Mouse (Mus musculus) cerebral cortex, adult 2 months (tissue): ENCODE results near the gene Mmadhc.

Source experiments
- WGBS: fragments of 180-500 bp; shearing (Covaris S2); methylation state at CpG from one replicate; pipeline ENCODE4 v1.1.7; 2018; 5-methylcytosine and 5-hydroxymethylcytosine counted together

Mmadhc gene

DNA sequence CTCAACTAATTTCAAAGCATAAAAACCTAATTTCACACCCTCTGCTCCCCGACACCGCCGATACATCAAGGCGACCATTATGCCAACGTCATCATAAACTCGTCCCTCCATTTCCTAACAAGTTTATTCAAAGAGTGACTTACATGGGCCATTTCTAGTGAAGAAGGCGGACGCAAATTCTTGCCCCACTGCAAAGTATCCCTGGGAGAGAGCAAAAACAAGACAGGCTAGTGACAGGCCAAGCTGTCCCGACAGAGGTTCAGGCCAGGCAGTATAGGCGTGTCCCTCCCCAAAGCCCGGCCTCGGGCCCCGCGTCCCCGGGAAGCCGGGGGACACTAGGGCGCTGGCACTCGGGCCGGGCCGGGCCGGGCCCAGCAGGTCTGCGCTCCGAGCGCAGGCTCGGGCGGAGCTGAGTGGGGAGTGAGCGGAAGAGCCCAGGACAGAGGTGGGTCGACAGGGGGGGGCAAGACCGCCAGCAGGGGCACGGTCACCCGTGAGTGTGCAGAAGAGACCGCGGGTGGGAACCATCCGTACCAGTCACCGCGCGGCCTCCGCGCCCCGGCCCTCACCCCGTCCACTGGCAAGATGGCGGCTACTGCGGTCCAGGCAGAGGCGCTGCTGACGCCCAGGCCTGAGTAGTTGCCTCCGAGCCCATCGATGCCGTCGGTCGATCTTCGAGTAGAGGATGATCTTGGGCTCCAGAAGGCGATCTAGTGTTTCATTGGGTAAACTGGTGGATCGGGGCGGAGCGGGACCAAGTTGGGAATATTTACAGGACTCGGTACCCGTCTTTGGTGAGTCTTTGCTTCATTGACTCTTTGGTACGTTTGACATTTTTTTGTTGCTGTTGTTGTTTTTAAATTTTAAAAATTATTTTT, at the start of gene Mmadhc:
TSS of gene Mmadhc (minus strand) at position 693 of the 878 bp plus-strand sequence.
- under 1% methylated on average over 58 of the region's 58 CpGs for WGBS

DNA sequence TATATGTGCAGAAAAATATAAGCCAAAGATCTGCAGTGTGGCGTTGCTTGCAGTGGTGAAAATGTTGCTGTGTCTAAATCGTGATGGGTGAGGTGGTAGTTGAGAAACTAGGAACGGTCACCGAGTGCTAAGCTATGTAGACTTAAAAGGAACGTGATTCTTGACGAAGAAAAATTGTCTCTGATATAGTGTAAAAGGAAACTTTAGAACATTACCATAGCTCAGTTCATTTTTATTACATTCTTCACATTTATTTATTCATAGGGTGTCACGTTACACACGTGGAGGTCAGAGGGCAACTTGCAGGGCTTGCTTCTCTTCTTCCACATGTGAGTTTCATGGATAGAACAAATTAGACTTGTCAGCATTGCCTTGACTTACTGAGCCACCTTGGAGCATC, 47.0 kb upstream of the Mmadhc start:
- 96% methylated on average over 8 of the region's 8 CpGs for whole genome bisulfite sequencing

DNA sequence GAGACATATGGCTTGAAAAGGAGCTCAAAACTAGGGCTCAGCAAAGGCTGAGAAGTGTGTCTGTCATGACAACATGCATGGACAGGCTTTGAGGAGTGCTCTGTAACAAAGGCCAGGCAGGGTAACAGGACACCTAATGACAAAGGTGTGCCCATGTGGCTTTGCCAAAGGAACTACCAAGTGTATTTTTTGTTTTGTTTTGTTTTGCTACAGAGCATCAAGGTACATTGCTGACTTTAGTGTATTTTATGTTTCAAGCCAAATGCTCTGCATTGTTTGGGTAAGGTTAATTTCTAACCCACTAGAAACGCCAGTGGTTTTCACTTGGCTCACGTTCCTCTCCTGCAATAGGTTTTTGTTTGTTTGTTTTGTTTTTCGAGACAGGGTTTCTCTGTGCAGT, 42.5 kb upstream of the Mmadhc start:
- WGBS = 77% methylated on average over 3 of the region's 3 CpGs

DNA sequence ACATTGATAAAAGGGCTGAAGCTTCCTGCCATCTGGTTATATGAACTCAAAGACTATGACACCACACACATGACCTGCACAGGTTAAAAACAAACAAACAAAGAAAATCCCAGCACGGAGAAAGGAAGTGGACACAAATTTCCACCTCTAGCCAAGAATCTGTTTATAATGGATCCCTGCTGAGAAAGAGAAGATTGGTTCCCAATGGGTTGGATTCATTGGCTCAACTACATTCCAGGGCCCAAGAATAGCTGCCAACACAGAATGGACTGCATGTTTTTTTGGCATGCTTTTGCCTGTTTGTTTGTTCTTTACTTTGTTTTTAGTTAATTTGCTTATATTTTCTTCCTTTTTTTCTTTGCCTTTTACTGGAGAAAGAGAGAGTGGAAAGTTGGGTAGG, 41.0 kb upstream of the Mmadhc start:
- 39% methylated on average over 1 of the region's 1 CpGs for WGBS

DNA sequence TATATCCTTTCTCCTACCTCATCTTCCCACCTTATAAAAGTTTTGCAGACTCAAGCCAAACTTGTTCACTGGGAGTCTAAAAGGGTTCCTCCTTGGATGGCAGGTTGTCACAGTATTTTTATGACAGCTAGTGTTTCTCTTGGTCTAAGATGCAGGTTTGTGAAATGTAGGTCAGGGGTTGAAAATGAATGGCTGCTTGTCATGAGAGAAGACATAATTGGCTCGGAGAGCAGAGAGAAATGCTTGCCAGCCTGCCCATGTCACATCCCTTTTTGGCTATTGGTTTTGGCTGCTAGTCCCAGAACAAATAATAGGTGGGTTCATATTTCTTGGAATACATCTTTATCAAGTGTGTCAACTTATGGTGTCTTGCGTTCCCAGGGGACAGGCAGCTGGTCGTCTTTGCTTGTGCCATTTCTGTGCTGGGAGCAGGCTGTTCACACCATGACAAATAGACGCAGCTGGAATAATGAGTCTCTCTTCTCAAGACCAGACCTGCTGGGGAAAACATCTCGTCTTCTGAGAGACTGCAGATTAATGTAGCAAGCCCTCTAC, 35.2 kb upstream of the Mmadhc start:
- 34% methylated on average over 5 of the region's 5 CpGs for WGBS

DNA sequence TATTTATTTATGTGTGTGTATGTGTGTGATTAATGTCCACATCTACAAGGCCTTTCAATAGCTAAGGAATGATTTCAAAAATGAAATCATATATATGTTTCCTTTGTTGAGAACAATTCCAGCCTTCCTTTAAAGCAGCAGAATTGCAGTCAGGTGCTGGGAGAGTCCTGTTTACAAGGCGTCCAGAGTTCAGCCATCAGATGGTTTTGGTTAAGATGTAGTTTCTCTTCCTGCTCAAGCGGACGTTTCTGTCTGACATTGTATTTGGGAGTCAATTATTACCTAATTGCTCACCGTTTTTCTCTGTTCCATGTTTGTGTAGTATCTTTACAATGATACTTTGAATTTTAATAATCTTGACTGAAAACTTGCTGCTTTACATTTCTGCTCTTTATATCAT, 31.6 kb upstream of the Mmadhc start:
- WGBS = 91% methylated on average over 4 of the region's 4 CpGs

DNA sequence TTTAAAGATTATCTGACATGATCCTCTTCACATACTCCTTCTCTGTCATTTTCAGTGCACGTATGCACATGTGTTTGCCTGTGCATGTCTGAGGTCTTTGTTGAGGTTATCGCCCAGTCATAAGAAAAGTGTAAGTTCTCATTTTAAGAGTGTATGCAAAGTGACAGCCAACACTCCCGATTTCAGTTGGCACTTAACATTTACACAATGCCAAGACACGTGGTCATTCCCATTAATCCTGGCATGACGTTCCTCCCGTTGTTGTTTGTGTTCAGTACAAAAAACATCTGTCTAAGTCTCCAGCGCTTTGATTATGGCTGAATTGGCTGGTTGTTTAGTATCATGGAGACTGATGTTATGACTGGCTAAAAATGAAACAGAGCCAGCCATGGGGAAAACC, 28.2 kb upstream of the Mmadhc start:
- WGBS = 55% methylated on average over 7 of the region's 7 CpGs

DNA sequence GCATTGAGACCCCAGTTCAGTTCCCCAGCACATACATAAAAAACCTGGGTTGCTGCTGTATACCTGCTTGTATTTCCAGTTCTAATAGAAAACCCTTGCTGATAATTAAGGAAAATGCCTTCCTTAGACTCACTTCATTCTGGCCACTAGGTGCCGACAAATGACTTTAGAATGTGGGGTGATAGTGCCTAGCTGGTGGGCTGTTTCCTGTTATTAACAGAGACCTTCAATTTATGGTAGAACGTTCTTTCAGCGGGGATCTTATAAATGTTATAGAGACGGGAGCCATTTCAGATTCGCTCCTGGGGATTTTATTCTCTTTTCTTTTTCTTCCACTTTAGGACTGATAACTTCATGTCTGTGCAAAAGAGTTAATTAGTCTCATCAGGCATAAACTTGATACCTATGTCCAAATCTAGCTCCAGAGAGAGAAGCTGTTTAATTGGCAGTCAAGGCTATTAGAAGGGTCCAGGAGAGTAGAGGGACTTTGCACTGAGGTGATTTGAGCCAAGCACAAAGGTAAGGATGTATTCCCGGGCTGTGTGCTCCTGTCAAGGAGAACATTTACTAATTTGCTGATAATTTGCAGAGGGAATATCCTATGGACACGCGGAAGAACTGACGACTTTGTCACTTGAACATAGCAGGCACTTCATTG, 10.2 kb upstream of the Mmadhc start:
- WGBS = 46% methylated on average over 9 of the region's 9 CpGs

DNA sequence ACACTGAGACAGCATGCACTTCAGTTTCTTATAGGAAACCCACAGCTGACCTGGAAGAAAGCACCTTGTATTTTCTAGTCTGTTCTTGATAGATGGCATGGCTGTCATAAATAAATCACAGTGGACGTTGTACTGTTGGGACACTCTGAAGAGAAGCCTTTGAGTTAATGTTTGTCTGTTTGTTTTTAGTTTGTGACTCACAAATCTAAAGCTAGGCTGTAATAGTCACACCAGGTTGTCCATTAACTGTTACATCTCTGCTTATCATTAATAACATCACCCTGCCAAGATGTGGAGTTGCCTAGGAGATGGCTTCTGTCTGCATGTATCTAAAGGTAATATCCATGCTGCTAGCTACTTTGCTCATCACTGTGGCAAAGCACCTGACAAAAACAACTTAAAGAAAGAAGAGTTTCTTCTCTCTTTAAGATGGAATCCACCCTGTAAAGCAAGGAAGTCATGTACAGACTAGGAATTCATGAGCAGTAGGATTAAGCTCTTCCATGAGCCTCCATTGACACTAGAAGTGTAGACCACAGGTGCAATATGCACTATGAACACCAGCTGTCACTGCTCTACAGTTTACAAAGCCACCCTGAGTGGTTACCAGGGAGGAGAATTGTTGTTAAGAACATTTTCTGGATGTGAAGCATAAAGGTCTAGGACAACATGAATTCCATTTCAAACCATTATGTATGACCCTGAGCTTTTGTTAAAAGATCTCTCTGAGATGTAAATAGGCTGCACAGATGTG, 8.4 kb upstream of the Mmadhc start:
- WGBS = 81% methylated on average over 1 of the region's 1 CpGs

DNA sequence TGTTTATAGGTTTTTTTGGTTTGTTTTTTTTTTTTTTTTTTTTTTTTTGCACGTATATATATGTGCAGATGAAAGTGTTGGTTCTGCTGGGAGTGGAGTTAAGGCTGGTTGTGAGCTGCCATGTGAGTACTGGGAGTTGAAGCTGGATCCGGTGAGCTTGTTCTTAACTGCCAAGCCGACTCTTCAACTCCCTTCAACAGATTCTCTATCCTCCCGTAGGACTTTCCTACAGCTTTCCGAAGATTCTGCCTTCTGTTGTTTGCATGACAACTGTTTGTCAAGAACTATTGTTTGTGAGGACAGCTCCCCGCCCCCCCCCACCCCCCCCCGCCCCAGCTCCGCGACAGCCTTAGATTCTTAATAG, 368 bp upstream of the Mmadhc start:
- WGBS = 3% methylated on average over 9 of the region's 9 CpGs

DNA sequence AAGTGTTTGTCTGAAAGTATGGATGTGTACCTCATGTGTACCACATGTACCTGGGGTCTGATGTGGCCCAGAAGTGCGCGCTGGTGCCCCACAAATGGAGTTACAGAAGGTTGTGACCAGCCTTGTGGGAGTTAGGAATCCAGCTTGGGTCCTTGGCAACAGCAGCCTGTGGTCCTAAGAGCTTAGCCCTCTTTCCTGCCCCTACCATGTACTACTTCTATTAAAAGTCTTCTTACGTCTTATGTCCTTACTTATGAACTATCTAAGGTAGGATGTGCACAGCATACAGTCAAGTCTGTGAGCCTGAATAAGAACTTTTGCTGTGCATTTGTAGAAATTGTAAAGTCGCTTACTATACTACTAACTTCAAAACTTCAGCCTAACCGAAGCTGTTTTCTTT, 1.0 kb downstream of the Mmadhc start:
- WGBS = 28% methylated on average over 5 of the region's 5 CpGs

DNA sequence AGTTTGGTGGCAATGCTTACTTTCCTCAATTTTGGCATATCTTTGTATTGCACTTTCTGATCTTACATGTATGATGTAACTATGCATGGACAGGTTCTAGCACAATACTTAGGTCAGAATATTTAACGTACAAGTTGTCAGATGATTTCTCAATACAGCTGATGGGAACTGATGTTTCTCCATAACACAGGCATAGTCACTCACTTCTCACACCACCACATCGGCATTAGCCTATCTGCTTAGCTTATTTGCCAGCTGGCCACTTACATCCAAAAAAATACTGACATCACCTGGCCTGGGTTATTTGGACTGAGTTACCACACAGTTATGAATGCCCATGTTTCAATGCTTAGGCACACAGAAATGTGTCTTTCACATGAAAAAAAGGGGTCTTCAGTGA, 2.5 kb downstream of the Mmadhc start:
- 62% methylated on average over 2 of the region's 2 CpGs for WGBS

DNA sequence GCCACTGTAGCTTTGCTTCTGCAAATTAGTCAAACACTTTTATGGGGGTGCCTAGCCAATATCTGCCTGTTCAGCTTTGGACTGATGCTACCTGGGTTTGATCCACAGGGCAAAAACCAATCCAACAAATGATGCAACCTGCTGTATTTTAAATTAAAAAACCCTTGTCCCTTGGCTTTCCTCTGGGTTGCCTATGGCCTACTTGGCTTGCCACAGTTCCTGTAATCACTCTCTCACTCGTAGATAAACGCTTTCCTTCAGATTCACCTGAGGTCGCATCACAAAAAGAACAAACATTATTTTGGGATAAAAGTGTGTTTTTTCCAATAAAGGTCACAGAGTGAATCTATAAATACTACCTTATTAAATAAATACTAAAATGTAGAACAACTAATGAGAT, 3.0 kb downstream of the Mmadhc start:
- 63% methylated on average over 3 of the region's 3 CpGs for WGBS

DNA sequence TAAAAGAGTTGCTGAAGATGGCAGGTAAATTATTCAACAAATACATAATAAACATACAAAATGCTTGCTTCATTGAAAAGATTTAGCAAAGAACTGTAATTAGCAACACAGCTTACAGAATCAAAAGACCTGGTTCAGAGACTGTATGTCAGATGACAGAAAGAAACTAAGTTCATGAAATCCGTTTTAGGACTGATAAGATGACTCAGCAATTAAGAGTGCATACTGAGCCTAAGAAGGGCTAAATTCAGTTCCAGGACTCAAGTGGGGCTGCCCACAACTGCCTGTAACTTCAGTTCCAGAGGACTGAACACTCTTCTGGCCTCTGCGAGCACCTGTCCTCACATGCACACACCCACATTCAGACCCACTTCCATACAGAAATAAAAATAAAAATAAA, 4.7 kb downstream of the Mmadhc start:
- WGBS = 56% methylated on average over 2 of the region's 2 CpGs

DNA sequence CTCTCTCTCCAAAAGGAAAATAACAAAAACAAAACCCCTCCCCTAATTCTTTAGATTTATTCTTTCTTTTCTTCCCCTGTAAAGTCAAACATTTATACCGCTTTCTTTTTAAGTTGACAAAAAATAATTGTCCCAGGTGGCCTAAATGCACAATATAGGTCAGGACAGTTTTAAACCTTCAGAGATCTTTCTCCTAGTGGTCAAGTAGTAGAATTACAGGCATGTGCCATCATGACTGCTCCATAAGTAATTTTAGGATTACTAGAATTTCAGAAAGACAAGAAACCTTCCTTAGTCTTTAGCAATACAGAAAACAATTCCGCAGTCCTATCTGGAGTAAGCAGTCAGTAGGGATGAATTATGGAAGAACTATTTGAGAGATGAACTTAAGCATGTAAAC, 5.8 kb downstream of the Mmadhc start:
- 91% methylated on average over 2 of the region's 2 CpGs for WGBS

DNA sequence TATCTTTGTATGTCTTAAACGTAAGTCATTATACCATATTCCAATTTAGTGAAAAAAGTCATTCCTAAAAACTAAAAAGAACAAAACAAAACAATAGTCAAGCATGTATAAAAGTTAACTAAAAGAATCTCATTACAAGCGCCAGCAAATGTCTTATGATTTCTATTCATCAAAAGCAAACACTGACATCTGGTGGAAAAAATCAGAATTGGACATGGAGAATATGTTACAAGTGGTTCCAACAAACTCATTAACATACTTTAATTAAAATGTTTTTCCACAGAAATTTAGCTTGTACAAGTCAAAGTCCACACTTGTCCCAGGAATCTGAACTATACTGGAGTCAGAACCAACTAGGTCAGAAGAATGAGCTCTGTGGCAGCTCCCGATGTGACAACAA, 11.8 kb downstream of the Mmadhc start:
- WGBS = 47% methylated on average over 3 of the region's 3 CpGs

DNA sequence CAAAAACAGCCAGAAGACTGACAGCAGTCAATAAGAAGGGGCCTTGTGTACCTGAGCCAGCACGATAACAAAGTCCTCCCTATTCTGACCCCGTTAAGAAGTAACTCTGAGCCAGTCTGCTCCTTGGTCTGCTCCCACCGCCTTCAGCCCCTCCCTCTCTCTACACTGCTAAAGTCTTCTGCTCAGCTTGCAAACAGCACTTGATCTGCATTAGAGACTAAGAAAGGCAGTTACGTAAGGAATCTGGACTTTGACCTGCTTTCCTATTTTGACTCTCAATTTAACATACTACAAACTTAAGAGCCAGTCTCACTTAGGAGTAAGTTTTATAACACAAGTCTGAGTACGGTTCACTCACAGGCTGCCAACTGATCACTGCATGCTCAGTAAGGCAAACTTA, 12.6 kb downstream of the Mmadhc start:
- WGBS = 67% methylated on average over 5 of the region's 5 CpGs

DNA sequence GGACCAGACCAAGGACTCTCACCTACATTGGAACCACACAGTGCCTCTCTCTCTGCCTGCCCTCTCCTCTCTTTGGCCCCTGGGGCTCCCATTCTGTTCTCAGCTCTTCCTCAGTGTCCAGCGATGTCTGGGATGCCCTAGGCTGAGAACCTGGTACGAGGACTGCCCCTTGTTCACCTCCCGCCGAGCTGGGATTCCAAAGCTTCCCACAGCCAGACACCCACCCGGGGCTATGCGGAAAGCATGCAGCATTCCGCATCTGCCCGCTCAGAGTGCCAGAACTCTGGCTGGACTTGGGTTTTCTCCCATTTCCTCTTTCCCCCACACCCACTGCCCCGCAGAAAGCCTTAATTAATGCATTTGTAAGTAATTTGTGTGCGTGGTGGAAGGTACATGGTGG, 19.9 kb downstream of the Mmadhc start:
- WGBS = 62% methylated on average over 10 of the region's 10 CpGs

DNA sequence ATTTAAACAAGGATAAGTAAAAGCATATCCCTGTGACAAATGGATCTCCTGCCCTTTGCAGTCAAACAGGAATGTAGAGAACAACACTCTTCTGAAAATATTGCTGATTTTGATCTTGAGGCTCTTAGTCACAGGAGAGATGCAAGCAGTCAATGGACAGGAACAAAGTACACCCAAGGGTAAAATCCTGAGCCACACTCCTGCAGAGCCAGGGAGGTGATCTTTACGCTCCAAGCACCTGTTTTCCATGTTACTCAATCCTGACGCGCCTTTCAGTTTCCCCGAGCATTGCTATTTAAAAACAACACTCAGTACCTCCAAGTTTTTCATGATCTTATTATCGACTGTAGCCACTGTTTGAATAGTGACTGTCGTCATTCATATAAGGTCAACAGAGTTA, 23.2 kb downstream of the Mmadhc start:
- WGBS = 80% methylated on average over 6 of the region's 6 CpGs

DNA sequence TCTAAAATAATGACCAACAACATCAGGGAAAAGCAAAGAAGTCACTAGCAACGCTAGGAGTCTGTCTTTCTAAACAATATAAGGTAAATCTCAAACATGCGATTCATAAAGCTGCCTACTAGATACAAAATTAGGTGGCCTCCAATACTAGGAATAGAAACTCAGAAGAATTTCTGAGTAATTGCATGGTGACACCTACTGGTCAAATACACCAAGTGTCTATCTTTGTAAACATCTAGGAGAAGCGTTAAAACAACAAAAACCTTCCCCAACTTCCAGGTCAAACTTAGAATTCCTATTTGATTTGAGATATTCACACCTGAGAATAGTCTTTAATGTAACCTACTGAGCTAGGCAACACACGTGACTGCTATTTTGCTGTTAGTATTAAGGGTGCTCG, 24.4 kb downstream of the Mmadhc start:
- 16% methylated on average over 5 of the region's 5 CpGs for WGBS

DNA sequence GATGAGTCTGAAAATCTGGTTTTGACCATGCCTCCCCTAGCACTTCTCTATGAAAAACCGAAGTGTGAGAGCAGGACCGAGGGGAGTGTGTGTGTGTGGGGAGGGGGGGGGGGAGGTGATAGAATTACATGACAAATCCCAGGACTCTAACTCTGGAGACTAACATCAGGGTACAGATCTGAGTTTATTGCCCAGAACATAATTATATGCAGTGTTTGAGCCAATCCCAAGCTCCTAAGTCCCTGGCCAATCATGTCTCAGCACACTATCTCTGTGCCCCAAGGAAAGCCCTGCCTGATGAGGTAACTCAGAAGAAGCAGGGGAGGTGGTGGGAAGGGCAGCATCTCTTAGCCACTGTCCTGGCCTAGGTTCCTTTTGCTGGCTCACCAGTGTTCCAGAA, 28.1 kb downstream of the Mmadhc start:
- WGBS = 76% methylated on average over 2 of the region's 2 CpGs

DNA sequence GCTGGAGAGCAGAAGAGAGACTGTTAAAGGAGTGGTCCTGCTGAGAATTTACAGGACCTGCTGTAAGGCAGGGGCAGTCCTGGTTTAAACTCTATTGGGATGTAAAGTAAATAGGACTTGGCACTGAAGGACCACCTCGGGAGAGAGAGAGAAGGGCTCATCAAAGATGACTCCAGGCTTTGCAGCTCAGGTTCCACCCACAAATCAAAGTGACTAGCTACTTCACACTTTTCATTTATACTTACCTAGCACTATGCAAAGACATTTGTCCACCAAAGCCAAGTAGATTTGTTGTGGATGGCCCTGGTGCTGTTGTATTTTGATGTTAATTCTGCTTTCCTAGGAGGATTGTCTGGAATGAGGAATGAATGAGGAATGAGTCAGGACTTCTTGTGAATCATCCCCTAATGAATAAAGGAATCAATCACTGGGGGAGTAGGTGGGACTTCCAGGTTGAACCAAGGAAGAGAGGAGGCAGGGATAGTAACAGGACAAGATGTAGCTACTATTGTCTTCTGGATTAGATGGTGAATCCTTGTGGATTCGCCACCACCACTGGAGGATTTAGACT, 31.3 kb downstream of the Mmadhc start:
- 66% methylated on average over 2 of the region's 2 CpGs for WGBS
